Mouse (Mus musculus): ENCODE data around the gene Tsfm. TPM values are rescaled to one million over a fixed set of nuclear protein-coding genes. Genes with fewer than 3 reads are reported as not detected.

The Tsfm gene
- polyA plus RNA-seq, 1 experiment from 2014 or later = 38.4 TPM

DNA sequence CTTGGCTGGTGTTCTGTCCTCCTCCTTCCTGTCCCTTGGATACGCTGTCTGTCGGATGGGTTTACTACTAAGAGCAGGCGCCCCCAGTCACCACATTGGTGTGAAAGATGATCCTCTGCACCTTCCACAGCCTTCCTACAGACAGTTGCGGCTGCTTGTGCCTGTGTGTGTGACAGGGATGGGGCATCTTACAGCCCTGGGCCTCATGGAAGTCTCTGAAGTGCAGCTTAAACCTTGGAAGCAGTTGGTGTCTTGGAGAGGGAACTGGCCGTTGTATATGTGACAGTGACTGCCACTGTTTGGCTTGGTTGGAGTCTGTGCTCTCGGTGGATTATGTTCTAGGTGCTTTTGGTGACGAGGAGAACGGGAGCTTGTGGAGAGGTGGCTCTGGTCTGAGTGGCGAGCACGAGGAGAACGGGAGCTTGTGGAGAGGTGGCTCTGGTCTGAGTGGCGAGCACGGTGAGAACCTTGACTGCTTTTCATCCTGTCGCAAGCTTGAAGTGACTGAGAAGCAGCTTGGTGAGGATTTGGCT lies 47.4 kb downstream of the Tsfm start:
- no peak for DNase-seq
- Histone ChIP-seq H3K36me3 (replicated peaks; ENCODE audit: insufficient read depth, low read length) (0 out of 2 replicates have a peak, but pooled peaks cover 2% of the 10 kb centered on the region), H3K4me2 (ENCODE audit: low read depth, low read length) (peak overlapping the region; percentile 89)

DNA sequence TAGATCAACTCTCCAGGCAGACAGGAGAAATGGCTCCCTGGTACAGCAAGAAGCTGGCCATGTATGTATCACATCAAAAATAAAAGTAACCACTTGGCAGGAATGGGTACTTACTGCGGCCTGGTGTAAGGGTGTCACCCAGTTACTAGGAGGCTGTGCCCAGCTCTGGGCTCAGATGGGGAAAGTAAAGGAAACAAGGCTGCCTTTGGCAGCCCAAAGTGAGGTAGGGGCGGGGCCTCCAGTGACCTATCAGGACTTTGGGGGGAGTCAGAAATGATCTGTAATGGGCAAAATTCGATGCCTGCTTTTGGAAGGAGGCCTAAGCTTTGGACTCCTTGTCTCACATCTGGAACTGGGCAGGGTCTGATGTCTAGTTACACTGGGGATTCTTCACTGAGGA lies 48.9 kb downstream of the Tsfm start:
- Histone ChIP-seq H3K4me2 (ENCODE audit: low read depth, low read length) (peak overlapping the region; percentile 89), H3K9ac (replicated peaks) (peak overlapping the region; percentile 50), H3K36me3 (replicated peaks; ENCODE audit: insufficient read depth, low read length) (0 out of 2 replicates have a peak, but pooled peaks cover 2% of the 10 kb centered on the region), H3K4me3 (ENCODE audit: low read depth, low read length) (0 out of 2 replicates have a peak overlapping the region, but pooled peaks have one; percentile 5), H3K27me3 (ENCODE audit: insufficient read depth, low read length) (no peaks in the 10 kb centered on the region), H3K4me1 (ENCODE audit: insufficient read depth) (peaks cover 71% of the 10 kb centered on the region), H3K27ac (ENCODE audit: low read depth) (no peak overlapping the region), H3K9me3 (ENCODE audit: low read length) (no peaks in the 10 kb centered on the region)
- DNase-seq (no peak), ATAC-seq (no peak)
- 46% methylated on average over 3 of the region's 3 CpGs for WGBS (ENCODE audit: insufficient replicate concordance)
- TF ChIP-seq EP300 (IDR thresholded peaks at IDR 0.05; ENCODE audit: low read depth) (no peak), CTCF (IDR thresholded peaks at IDR 0.05; ENCODE audit: low read depth) (no peak)

More for the DNA sequence above, 47.4 kb downstream of the Tsfm start:
- 49% methylated on average over 14 of the region's 14 CpGs for WGBS (ENCODE audit: insufficient replicate concordance)
- peaks cover 76% of the 10 kb centered on the region for H3K4me1 ChIP-seq (ENCODE audit: insufficient read depth)
- H3K27ac ChIP-seq (ENCODE audit: low read depth) = no peak overlapping the region
- H3K9me3 ChIP-seq (ENCODE audit: low read length) = no peaks in the 10 kb centered on the region
- H3K4me3 ChIP-seq (ENCODE audit: low read depth, low read length) = peak overlapping the region; percentile 5; the same call in 1 of the 2 replicates
- TF ChIP-seq CTCF (IDR thresholded peaks at IDR 0.05; ENCODE audit: low read depth) (no peak), EP300 (IDR thresholded peaks at IDR 0.05; ENCODE audit: low read depth) (no peak)
- no peak for ATAC-seq
- H3K9ac ChIP-seq (replicated peaks) = 0 out of 2 replicates have a peak overlapping the region, but pooled peaks have one; percentile 11
- no peaks in the 10 kb centered on the region for H3K27me3 ChIP-seq (ENCODE audit: insufficient read depth, low read length)

DNA sequence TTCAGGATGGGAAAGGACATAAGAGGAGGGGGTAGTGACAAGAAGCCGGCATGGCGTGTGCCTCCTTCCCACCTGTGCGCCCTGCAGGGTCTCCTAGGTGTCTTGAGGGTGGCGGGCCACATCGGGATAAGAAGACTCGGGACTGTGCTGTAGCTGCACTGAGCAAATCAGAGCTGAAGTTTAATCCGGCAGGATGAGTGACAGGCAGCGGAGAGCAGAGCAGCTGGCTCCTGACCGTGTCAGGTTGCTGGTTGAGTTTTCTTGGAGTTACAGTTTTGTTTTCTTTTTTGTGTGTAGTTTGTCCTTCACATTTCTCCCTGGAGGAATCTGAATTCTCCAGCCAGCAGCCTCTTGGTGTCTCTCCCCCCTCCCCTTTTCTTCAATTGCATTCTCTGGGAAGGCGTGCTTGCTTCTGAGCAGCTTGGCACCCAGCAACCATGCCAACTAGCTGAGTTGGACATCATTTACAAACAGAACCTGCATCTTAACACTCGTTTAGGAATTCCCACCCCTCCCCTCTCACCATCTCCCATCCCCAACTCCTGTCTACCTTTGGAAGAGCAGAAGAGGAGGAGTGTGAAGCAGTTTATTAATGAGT lies 49.6 kb downstream of the Tsfm start:
- H3K9ac ChIP-seq (replicated peaks) = peak overlapping the region; percentile 90
- no peak for TF ChIP-seq CTCF (IDR thresholded peaks at IDR 0.05; ENCODE audit: low read depth)
- no peak for TF ChIP-seq EP300 (IDR thresholded peaks at IDR 0.05; ENCODE audit: low read depth)
- DNase-seq (no peak), ATAC-seq (no peak)
- peak overlapping the region; percentile 96 for H3K4me3 ChIP-seq (ENCODE audit: low read depth, low read length)
- H3K9me3 ChIP-seq (ENCODE audit: low read length) = no peaks in the 10 kb centered on the region
- peak overlapping the region; percentile 100; the same call in 1 of the 2 replicates for H3K27ac ChIP-seq (ENCODE audit: low read depth)
- H3K4me2 ChIP-seq (ENCODE audit: low read depth, low read length) = peak overlapping the region; percentile 89
- peaks cover 66% of the 10 kb centered on the region for H3K4me1 ChIP-seq (ENCODE audit: insufficient read depth)
- 48% methylated on average over 11 of the region's 11 CpGs for WGBS (ENCODE audit: insufficient replicate concordance)
- no peaks in the 10 kb centered on the region for H3K27me3 ChIP-seq (ENCODE audit: insufficient read depth, low read length)
- H3K36me3 ChIP-seq (replicated peaks; ENCODE audit: insufficient read depth, low read length) = 0 out of 2 replicates have a peak, but pooled peaks cover 2% of the 10 kb centered on the region

- Histone ChIP-seq H3K4me2 (ENCODE audit: low read depth, low read length) (peak overlapping the region; percentile 89), H3K9me3 (ENCODE audit: low read length) (no peaks in the 10 kb centered on the region), H3K4me3 (ENCODE audit: low read depth, low read length) (peak overlapping the region; percentile 96), H3K9ac (replicated peaks) (peak overlapping the region; percentile 90), H3K36me3 (replicated peaks; ENCODE audit: insufficient read depth, low read length) (0 out of 2 replicates have a peak, but pooled peaks cover 2% of the 10 kb centered on the region), H3K27ac (ENCODE audit: low read depth) (peak overlapping the region; percentile 100), H3K4me1 (ENCODE audit: insufficient read depth) (peaks cover 61% of the 10 kb centered on the region), H3K27me3 (ENCODE audit: insufficient read depth, low read length) (no peaks in the 10 kb centered on the region)
- ATAC-seq (no peak), DNase-seq (no peak)
- TF ChIP-seq CTCF (IDR thresholded peaks at IDR 0.05; ENCODE audit: low read depth) = no peak
- TF ChIP-seq EP300 (IDR thresholded peaks at IDR 0.05; ENCODE audit: low read depth) = no peak
- WGBS (ENCODE audit: insufficient replicate concordance) = 14% methylated on average over 16 of the region's 16 CpGs
Measured at GRCm38 (mm10) chr10:126980221-126980932, 50.3 kb downstream of the Tsfm start.

DNA sequence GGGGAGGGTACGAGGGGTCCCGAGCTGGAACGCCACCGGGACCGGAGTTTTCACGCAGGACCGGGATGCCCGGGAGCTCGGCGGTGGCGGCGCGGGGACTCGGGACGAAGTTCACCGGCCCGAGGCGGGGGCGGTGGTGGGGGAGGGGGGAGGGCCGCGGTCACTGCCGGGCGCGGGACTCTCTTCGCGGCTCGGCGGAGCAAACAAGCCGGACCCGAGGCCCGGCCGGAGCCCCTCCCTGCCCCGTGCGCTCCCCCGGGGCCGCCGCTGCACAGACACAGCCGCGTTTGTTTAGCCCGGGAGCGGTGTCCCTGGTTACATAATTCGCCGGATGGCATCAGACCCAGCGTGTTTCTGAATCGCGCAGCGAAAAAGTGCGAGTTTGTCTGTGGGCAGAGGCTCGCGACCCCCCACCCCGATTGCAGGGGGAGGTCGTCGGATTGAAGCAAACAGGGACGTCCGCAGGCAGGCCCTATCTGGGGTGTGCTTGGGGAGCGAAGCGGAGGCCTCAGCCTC lies 50.9 kb downstream of the Tsfm start:
- peak overlapping the region; percentile 89 for H3K4me2 ChIP-seq (ENCODE audit: low read depth, low read length)
- no peak for DNase-seq
- peak overlapping the region; percentile 100 for H3K27ac ChIP-seq (ENCODE audit: low read depth)
- peak; percentile 11 for ATAC-seq
- TF ChIP-seq EP300 (IDR thresholded peaks at IDR 0.05; ENCODE audit: low read depth) = no peak
- no peak for TF ChIP-seq CTCF (IDR thresholded peaks at IDR 0.05; ENCODE audit: low read depth)
- WGBS (ENCODE audit: insufficient replicate concordance) = under 1% methylated on average over 46 of the region's 57 CpGs
- H3K27me3 ChIP-seq (ENCODE audit: insufficient read depth, low read length) = no peaks in the 10 kb centered on the region
- 0 out of 2 replicates have a peak, but pooled peaks cover 2% of the 10 kb centered on the region for H3K36me3 ChIP-seq (replicated peaks; ENCODE audit: insufficient read depth, low read length)
- H3K9ac ChIP-seq (replicated peaks) = peak overlapping the region; percentile 90
- peak overlapping the region; percentile 96 for H3K4me3 ChIP-seq (ENCODE audit: low read depth, low read length)
- H3K9me3 ChIP-seq (ENCODE audit: low read length) = no peaks in the 10 kb centered on the region
- peaks cover 54% of the 10 kb centered on the region for H3K4me1 ChIP-seq (ENCODE audit: insufficient read depth)
